Mouse (Mus musculus): ENCODE data around the gene Clcnkb. TPM values are rescaled to one million over a fixed set of nuclear protein-coding genes. Genes with fewer than 3 reads are reported as not detected.
A peak's percentile ranks its signal among the peaks of the same experiment; 100 is the strongest.

The Clcnkb gene
- polyA plus RNA-seq (2015; fragmentation: Nextera tagmentation; extraction: Ambion mirVana): 155 and 161 TPM in 2 replicates

DNA sequence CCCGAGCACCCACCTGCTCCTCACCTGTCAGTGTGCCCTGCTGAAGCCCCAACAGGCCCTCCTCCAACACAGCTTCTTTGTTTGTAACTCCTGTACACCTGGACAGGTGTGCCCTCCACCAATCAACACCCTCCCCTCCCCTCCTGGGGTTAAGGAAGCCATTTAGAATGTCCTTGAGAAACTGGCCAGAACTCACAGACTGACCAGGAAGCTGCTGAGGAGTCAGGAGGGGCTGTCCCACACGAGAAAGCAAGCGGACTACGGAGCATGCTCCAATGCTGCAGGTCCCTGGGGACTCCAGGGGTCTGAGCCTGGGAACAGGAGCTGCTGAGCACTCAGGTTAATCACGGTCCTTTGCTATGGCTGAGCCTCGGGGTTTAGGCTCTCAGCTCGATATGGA is at the start of gene Clcnkb:
Gene Clcnkb (minus strand): TSS at position 91 of the 400 bp plus-strand sequence.
- Histone ChIP-seq H3K4me3 (replicated peaks; ENCODE audit: low read depth, low read length) (peak within 1 kb of the TSS; percentile 7; the same call in 1 of the 2 replicates), H3K27me3 (ENCODE audit: insufficient read depth, low read length) (no peaks in the 10 kb centered on the region), H3K9ac (ENCODE audit: low read depth, low read length) (peak within 1 kb of the TSS; percentile 31), H3K27ac (peak within 1 kb of the TSS; percentile 75), H3K36me3 (ENCODE audit: insufficient read depth, low read length) (no peaks in the 10 kb centered on the region), H3K4me2 (ENCODE audit: low read length) (peak within 1 kb of the TSS; percentile 38), H3K4me1 (replicated peaks; ENCODE audit: insufficient read depth, low read length) (peaks cover 12% of the 10 kb centered on the region; the same call in 1 of the 2 replicates), H3K9me3 (replicated peaks; ENCODE audit: low read length) (no peaks in the 10 kb centered on the region)
- DNase-seq (ENCODE audit: low spot score): no peak
- ATAC-seq (replicated peaks; ENCODE audit: low FRiP score, low read depth): no peak; the same call in 1 of the 2 replicates
- TF ChIP-seq CTCF (IDR thresholded peaks at IDR 0.05; ENCODE audit: low read depth): no peak
- 54% methylated on average over 7 of the region's 7 CpGs for WGBS

- peaks cover 64% of the 10 kb centered on the region for H3K36me3 ChIP-seq (ENCODE audit: insufficient read depth, low read length)
- no peaks in the 10 kb centered on the region for H3K9me3 ChIP-seq (replicated peaks; ENCODE audit: low read length)
- H3K9ac ChIP-seq (ENCODE audit: low read depth, low read length): no peak overlapping the region
- H3K27me3 ChIP-seq (ENCODE audit: insufficient read depth, low read length): no peaks in the 10 kb centered on the region
- no peak overlapping the region for H3K27ac ChIP-seq
- H3K4me2 ChIP-seq (ENCODE audit: low read length): no peak overlapping the region
- 82% methylated on average over 16 of the region's 16 CpGs for WGBS
- H3K4me3 ChIP-seq (replicated peaks; ENCODE audit: low read depth, low read length): no peak overlapping the region
- no peak for ATAC-seq (replicated peaks; ENCODE audit: low FRiP score, low read depth)
- H3K4me1 ChIP-seq (replicated peaks; ENCODE audit: insufficient read depth, low read length): no peaks in the 10 kb centered on the region
- no peak for TF ChIP-seq CTCF (IDR thresholded peaks at IDR 0.05; ENCODE audit: low read depth)
- no peak for DNase-seq (ENCODE audit: low spot score)
These were observed 48.9 kb upstream of the Clcnkb start for GRCm38 (mm10) chr4:141464722-141465121.

- Histone ChIP-seq H3K4me1 (replicated peaks; ENCODE audit: insufficient read depth, low read length) (0 out of 2 replicates have a peak, but pooled peaks cover 2% of the 10 kb centered on the region), H3K27me3 (ENCODE audit: insufficient read depth, low read length) (no peaks in the 10 kb centered on the region), H3K27ac (no peak overlapping the region), H3K9me3 (replicated peaks; ENCODE audit: low read length) (no peaks in the 10 kb centered on the region), H3K9ac (ENCODE audit: low read depth, low read length) (no peak overlapping the region), H3K4me2 (ENCODE audit: low read length) (no peak overlapping the region), H3K4me3 (replicated peaks; ENCODE audit: low read depth, low read length) (no peak overlapping the region), H3K36me3 (ENCODE audit: insufficient read depth, low read length) (peaks cover 52% of the 10 kb centered on the region)
- no peak for DNase-seq (ENCODE audit: low spot score)
- ATAC-seq (replicated peaks; ENCODE audit: low FRiP score, low read depth): no peak
- 75% methylated on average over 14 of the region's 14 CpGs for WGBS
- TF ChIP-seq CTCF (IDR thresholded peaks at IDR 0.05; ENCODE audit: low read depth): no peak
These were observed 47.7 kb upstream of the Clcnkb start for GRCm38 (mm10) chr4:141463472-141463871.

- 85% methylated on average over 12 of the region's 12 CpGs for whole genome bisulfite sequencing
- ATAC-seq (replicated peaks; ENCODE audit: low FRiP score, low read depth) (no peak), DNase-seq (ENCODE audit: low spot score) (no peak)
- peaks cover 8% of the 10 kb centered on the region; the same call in 1 of the 2 replicates for H3K4me1 ChIP-seq (replicated peaks; ENCODE audit: insufficient read depth, low read length)
- H3K9me3 ChIP-seq (replicated peaks; ENCODE audit: low read length): no peaks in the 10 kb centered on the region
- no peak for TF ChIP-seq CTCF (IDR thresholded peaks at IDR 0.05; ENCODE audit: low read depth)
- peaks cover 39% of the 10 kb centered on the region for H3K36me3 ChIP-seq (ENCODE audit: insufficient read depth, low read length)
- H3K4me2 ChIP-seq (ENCODE audit: low read length): no peak overlapping the region
- H3K4me3 ChIP-seq (replicated peaks; ENCODE audit: low read depth, low read length): no peak overlapping the region
- H3K9ac ChIP-seq (ENCODE audit: low read depth, low read length): no peak overlapping the region
- no peaks in the 10 kb centered on the region for H3K27me3 ChIP-seq (ENCODE audit: insufficient read depth, low read length)
- H3K27ac ChIP-seq: no peak overlapping the region
These were observed 45.8 kb upstream of the Clcnkb start for GRCm38 (mm10) chr4:141461576-141461975.

DNA sequence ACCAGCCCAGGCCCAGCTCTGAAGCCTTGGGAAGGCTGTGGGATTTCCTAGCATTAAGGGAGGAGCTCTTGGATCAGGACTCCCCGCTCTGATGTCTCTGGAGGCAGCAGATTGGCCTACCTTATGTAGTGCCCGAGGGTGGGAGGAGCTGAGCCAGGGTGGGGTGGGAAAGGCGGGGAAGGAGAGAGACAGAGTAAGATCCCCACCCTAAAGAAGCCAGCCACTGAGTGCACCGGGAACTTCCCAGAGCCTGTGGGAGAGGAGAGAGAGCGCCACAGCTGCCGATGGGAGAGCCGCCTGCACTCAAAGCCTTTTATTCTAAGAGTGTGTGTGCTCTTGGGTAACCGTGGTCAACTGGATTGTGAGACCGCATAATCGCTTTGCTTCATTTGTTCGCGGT is 45.3 kb upstream of the Clcnkb start:
- no peak for DNase-seq (ENCODE audit: low spot score)
- Histone ChIP-seq H3K9ac (ENCODE audit: low read depth, low read length) (no peak overlapping the region), H3K36me3 (ENCODE audit: insufficient read depth, low read length) (peaks cover 36% of the 10 kb centered on the region), H3K27ac (no peak overlapping the region; the same call in 1 of the 2 replicates), H3K27me3 (ENCODE audit: insufficient read depth, low read length) (no peaks in the 10 kb centered on the region), H3K4me2 (ENCODE audit: low read length) (no peak overlapping the region), H3K4me1 (replicated peaks; ENCODE audit: insufficient read depth, low read length) (peaks cover 8% of the 10 kb centered on the region; the same call in 1 of the 2 replicates), H3K4me3 (replicated peaks; ENCODE audit: low read depth, low read length) (no peak overlapping the region), H3K9me3 (replicated peaks; ENCODE audit: low read length) (no peaks in the 10 kb centered on the region)
- no peak for ATAC-seq (replicated peaks; ENCODE audit: low FRiP score, low read depth)
- 55% methylated on average over 12 of the region's 12 CpGs for WGBS
- TF ChIP-seq CTCF (IDR thresholded peaks at IDR 0.05; ENCODE audit: low read depth): no peak

GRCm38 (mm10) chr4:141460481-141460880 is 44.7 kb upstream of the Clcnkb start:
- no peaks in the 10 kb centered on the region for H3K9me3 ChIP-seq (replicated peaks; ENCODE audit: low read length)
- no peak overlapping the region for H3K9ac ChIP-seq (ENCODE audit: low read depth, low read length)
- DNase-seq (ENCODE audit: low spot score) (no peak), ATAC-seq (replicated peaks; ENCODE audit: low FRiP score, low read depth) (no peak)
- no peak overlapping the region for H3K4me2 ChIP-seq (ENCODE audit: low read length)
- H3K27me3 ChIP-seq (ENCODE audit: insufficient read depth, low read length): no peaks in the 10 kb centered on the region
- no peak overlapping the region; the same call in 1 of the 2 replicates for H3K27ac ChIP-seq
- WGBS: 91% methylated on average over 4 of the region's 4 CpGs
- H3K4me1 ChIP-seq (replicated peaks; ENCODE audit: insufficient read depth, low read length): peaks cover 8% of the 10 kb centered on the region; the same call in 1 of the 2 replicates
- H3K36me3 ChIP-seq (ENCODE audit: insufficient read depth, low read length): peaks cover 30% of the 10 kb centered on the region
- H3K4me3 ChIP-seq (replicated peaks; ENCODE audit: low read depth, low read length): no peak overlapping the region
- TF ChIP-seq CTCF (IDR thresholded peaks at IDR 0.05; ENCODE audit: low read depth): no peak

GRCm38 (mm10) chr4:141459766-141460165 is 44.0 kb upstream of the Clcnkb start:
- Histone ChIP-seq H3K27ac (no peak overlapping the region), H3K4me3 (replicated peaks; ENCODE audit: low read depth, low read length) (no peak overlapping the region), H3K4me1 (replicated peaks; ENCODE audit: insufficient read depth, low read length) (peaks cover 8% of the 10 kb centered on the region; the same call in 1 of the 2 replicates), H3K36me3 (ENCODE audit: insufficient read depth, low read length) (peaks cover 22% of the 10 kb centered on the region), H3K27me3 (ENCODE audit: insufficient read depth, low read length) (no peaks in the 10 kb centered on the region), H3K9ac (ENCODE audit: low read depth, low read length) (no peak overlapping the region), H3K9me3 (replicated peaks; ENCODE audit: low read length) (no peaks in the 10 kb centered on the region), H3K4me2 (ENCODE audit: low read length) (no peak overlapping the region)
- DNase-seq (ENCODE audit: low spot score): no peak
- TF ChIP-seq CTCF (IDR thresholded peaks at IDR 0.05; ENCODE audit: low read depth): no peak
- ATAC-seq (replicated peaks; ENCODE audit: low FRiP score, low read depth): no peak
- WGBS: 95% methylated on average over 9 of the region's 9 CpGs
